Mouse (Mus musculus): ENCODE measurements around the gene Nr4a3. TPM values are rescaled to one million over a fixed set of nuclear protein-coding genes. Genes with fewer than 3 reads are reported as not detected.

Nr4a3 gene
- 1.6 and 2.7 TPM in 2 replicates for polyA plus RNA-seq (2011; ENCODE audit: insufficient read length, low read depth, missing spikeins)

GRCm38 (mm10) chr4:48044491-48045211 is at the start of gene Nr4a3:
TSS of gene Nr4a3 (plus strand) at chr4:48045153.
- Histone ChIP-seq H3K27ac (ENCODE audit: insufficient read depth, low read length) (peak within 1 kb of the TSS; percentile 18), H3K4me1 (ENCODE audit: control insufficient read depth, insufficient read depth, low read length) (no peaks in the 10 kb centered on the region), H3K4me3 (ENCODE audit: insufficient read depth, low read length) (peak within 1 kb of the TSS; percentile 56)
- TF ChIP-seq CTCF (IDR thresholded peaks at IDR 0.05; ENCODE audit: borderline replicate concordance, insufficient read depth, low read length) (no peak), POLR2A (IDR thresholded peaks at IDR 0.05; ENCODE audit: low read depth, low read length) (peak; percentile 61)

DNA sequence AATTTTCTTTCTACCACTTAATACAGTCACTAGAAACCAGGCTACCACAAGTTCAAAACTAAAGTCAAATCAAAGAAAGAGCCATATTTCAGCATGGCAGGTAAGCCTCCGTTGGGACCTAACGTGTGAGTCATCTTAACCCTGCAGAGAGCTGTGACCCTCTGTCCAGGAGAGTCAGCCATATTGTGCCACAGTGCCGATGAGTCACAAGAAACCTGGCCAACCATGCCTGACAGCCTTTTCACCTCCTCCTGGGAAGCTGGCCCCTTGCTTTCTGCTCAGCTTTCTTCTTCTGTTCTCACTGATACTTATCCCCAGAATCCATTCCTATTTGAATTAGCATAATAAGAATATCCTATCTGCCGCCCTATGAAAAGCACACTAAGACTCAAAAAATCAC is 42.0 kb upstream of the Nr4a3 start:
- H3K4me3 ChIP-seq (ENCODE audit: insufficient read depth, low read length), result no peak overlapping the region
- TF ChIP-seq POLR2A (IDR thresholded peaks at IDR 0.05; ENCODE audit: low read depth, low read length) (no peak), CTCF (IDR thresholded peaks at IDR 0.05; ENCODE audit: borderline replicate concordance, insufficient read depth, low read length) (no peak)
- no peaks in the 10 kb centered on the region for H3K4me1 ChIP-seq (ENCODE audit: control insufficient read depth, insufficient read depth, low read length)
- H3K27ac ChIP-seq (ENCODE audit: insufficient read depth, low read length), result no peak overlapping the region

DNA sequence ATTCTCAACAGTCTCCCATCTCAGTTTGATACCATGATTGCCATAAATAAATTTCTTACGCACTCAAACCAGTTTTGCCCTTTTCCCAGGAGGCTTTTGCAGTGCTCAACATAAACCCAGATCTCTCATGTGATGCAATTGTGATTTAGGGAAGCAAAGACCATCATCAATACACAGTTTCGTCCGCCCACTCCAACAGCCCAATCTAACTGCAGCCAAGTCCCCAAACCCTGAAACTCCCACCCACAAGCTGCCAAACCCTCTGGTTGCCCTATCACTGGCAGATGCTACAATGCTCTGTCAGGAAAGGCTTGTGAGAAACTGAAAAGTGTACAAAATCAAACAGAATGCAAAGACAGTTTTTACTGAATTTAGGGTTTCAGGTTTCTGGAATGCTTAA is 41.5 kb upstream of the Nr4a3 start:
- H3K4me3 ChIP-seq (ENCODE audit: insufficient read depth, low read length), result no peak overlapping the region
- TF ChIP-seq CTCF (IDR thresholded peaks at IDR 0.05; ENCODE audit: borderline replicate concordance, insufficient read depth, low read length) (no peak), POLR2A (IDR thresholded peaks at IDR 0.05; ENCODE audit: low read depth, low read length) (no peak)
- no peak overlapping the region for H3K27ac ChIP-seq (ENCODE audit: insufficient read depth, low read length)
- no peaks in the 10 kb centered on the region for H3K4me1 ChIP-seq (ENCODE audit: control insufficient read depth, insufficient read depth, low read length)

DNA sequence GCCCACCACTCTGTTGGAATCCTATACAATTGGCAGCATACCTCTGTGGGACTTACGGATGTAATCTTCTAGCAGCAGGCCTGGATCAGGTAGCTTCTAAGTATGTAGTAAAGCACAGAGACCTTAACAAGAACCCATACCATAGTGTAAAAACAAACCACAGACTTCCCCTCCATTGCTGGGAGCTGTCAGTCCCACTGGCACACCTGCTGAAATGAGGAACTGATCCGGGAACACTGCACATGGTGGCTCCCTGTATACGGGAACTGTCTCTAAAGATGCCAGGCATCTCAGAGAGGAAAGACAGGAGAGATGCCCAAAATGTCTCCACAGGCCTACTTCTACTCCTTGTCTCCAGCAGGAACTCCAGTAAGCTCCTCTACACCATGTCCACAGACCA is 38.6 kb upstream of the Nr4a3 start:
- H3K27ac ChIP-seq (ENCODE audit: insufficient read depth, low read length), result no peak overlapping the region
- no peaks in the 10 kb centered on the region for H3K4me1 ChIP-seq (ENCODE audit: control insufficient read depth, insufficient read depth, low read length)
- TF ChIP-seq CTCF (IDR thresholded peaks at IDR 0.05; ENCODE audit: borderline replicate concordance, insufficient read depth, low read length) (no peak), POLR2A (IDR thresholded peaks at IDR 0.05; ENCODE audit: low read depth, low read length) (no peak)
- no peak overlapping the region for H3K4me3 ChIP-seq (ENCODE audit: insufficient read depth, low read length)

- no peak for TF ChIP-seq CTCF (IDR thresholded peaks at IDR 0.05; ENCODE audit: borderline replicate concordance, insufficient read depth, low read length)
- TF ChIP-seq POLR2A (IDR thresholded peaks at IDR 0.05; ENCODE audit: low read depth, low read length), result no peak
- Histone ChIP-seq H3K4me1 (ENCODE audit: control insufficient read depth, insufficient read depth, low read length) (no peaks in the 10 kb centered on the region), H3K27ac (ENCODE audit: insufficient read depth, low read length) (no peak overlapping the region), H3K4me3 (ENCODE audit: insufficient read depth, low read length) (no peak overlapping the region)
Observed at GRCm38 (mm10) chr4:48012209-48012608, 32.7 kb upstream of the Nr4a3 start.

- Histone ChIP-seq H3K27ac (ENCODE audit: insufficient read depth, low read length) (no peak overlapping the region), H3K4me1 (ENCODE audit: control insufficient read depth, insufficient read depth, low read length) (no peaks in the 10 kb centered on the region), H3K4me3 (ENCODE audit: insufficient read depth, low read length) (no peak overlapping the region)
- TF ChIP-seq CTCF (IDR thresholded peaks at IDR 0.05; ENCODE audit: borderline replicate concordance, insufficient read depth, low read length) (no peak), POLR2A (IDR thresholded peaks at IDR 0.05; ENCODE audit: low read depth, low read length) (no peak)
Observed at GRCm38 (mm10) chr4:48022966-48023365, 22.0 kb upstream of the Nr4a3 start.

- Histone ChIP-seq H3K4me1 (ENCODE audit: control insufficient read depth, insufficient read depth, low read length) (no peaks in the 10 kb centered on the region), H3K4me3 (ENCODE audit: insufficient read depth, low read length) (no peak overlapping the region), H3K27ac (ENCODE audit: insufficient read depth, low read length) (no peak overlapping the region)
- no peak for TF ChIP-seq CTCF (IDR thresholded peaks at IDR 0.05; ENCODE audit: borderline replicate concordance, insufficient read depth, low read length)
- no peak for TF ChIP-seq POLR2A (IDR thresholded peaks at IDR 0.05; ENCODE audit: low read depth, low read length)
Observed at GRCm38 (mm10) chr4:48029652-48030051, 15.3 kb upstream of the Nr4a3 start.

DNA sequence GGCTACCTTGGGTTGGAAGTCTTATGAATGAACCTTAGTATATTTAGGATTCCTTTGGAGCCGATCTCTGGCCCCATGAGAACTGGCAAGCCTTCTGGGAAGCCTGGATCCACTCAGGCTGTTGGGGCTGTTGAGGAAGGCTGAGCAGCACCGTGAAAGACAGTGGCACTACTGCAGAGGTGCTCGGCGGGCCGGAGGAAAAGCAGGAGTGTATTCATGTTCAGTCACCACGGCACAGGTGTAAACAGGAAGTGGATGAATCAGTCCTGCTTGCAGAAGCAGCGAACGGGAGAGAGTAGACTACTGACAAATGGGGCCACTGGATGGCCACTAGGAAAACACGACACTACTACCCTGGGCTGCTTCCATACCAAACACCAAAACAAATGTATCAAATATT is 10.7 kb upstream of the Nr4a3 start:
- H3K4me1 ChIP-seq (ENCODE audit: control insufficient read depth, insufficient read depth, low read length), result peaks cover 4% of the 10 kb centered on the region
- no peak overlapping the region for H3K27ac ChIP-seq (ENCODE audit: insufficient read depth, low read length)
- H3K4me3 ChIP-seq (ENCODE audit: insufficient read depth, low read length), result no peak overlapping the region
- TF ChIP-seq CTCF (IDR thresholded peaks at IDR 0.05; ENCODE audit: borderline replicate concordance, insufficient read depth, low read length), result no peak
- TF ChIP-seq POLR2A (IDR thresholded peaks at IDR 0.05; ENCODE audit: low read depth, low read length), result no peak

- peak overlapping the region; percentile 41; the same call in 1 of the 2 replicates for H3K27ac ChIP-seq (ENCODE audit: insufficient read depth, low read length)
- TF ChIP-seq CTCF (IDR thresholded peaks at IDR 0.05; ENCODE audit: borderline replicate concordance, insufficient read depth, low read length), result no peak
- TF ChIP-seq POLR2A (IDR thresholded peaks at IDR 0.05; ENCODE audit: low read depth, low read length), result no peak
Observed at GRCm38 (mm10) chr4:48037646-48038045, 7.3 kb upstream of the Nr4a3 start.

DNA sequence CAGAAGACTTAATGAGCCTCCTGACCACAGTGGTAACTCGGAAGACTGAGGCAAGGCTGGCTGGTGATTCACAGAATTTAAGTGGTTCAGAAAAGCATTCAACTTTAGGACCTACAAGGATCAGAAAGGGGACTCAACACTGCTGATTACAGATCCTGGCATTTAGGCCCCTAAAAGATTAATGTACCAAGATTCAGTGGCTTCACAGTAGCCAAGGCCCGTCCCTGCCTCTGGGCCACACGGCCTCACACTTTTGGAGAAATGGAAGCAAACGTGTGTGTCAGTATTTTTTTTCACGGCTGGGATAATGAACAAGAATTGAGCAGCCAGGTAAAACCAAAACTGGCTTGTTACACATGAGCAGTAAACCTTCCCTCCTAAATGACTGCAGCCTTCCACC is 6.1 kb upstream of the Nr4a3 start:
- TF ChIP-seq CTCF (IDR thresholded peaks at IDR 0.05; ENCODE audit: borderline replicate concordance, insufficient read depth, low read length), result no peak
- no peak for TF ChIP-seq POLR2A (IDR thresholded peaks at IDR 0.05; ENCODE audit: low read depth, low read length)
- H3K4me1 ChIP-seq (ENCODE audit: control insufficient read depth, insufficient read depth, low read length), result peaks cover 4% of the 10 kb centered on the region
- H3K4me3 ChIP-seq (ENCODE audit: insufficient read depth, low read length), result no peak overlapping the region
- no peak overlapping the region for H3K27ac ChIP-seq (ENCODE audit: insufficient read depth, low read length)

More at GRCm38 (mm10) chr4:48037646-48038045, 7.3 kb upstream of the Nr4a3 start:
- H3K4me1 ChIP-seq (ENCODE audit: control insufficient read depth, insufficient read depth, low read length), result peaks cover 4% of the 10 kb centered on the region
- H3K4me3 ChIP-seq (ENCODE audit: insufficient read depth, low read length), result no peak overlapping the region
